Mouse (Mus musculus): ENCODE measurements around the gene Spata13. TPM values are rescaled to one million over a fixed set of nuclear protein-coding genes. Genes with fewer than 3 reads are reported as not detected.

Gene Spata13
- 79.6 and 84.9 TPM in 2 replicates for polyA plus RNA-seq (2016; fragmentation: Nextera tagmentation; extraction: Ambion mirVana)

GRCm38 (mm10) chr14:60633961-60634864, at the start of gene Spata13:
Gene Spata13 (plus strand): TSS chr14:60634001.
- Histone ChIP-seq H3K4me1 (peaks cover 36% of the 10 kb centered on the region), H3K4me2 (replicated peaks) (peak within 1 kb of the TSS; percentile 89), H3K36me3 (peaks cover 12% of the 10 kb centered on the region), H3K9me3 (no peaks in the 10 kb centered on the region), H3K9ac (replicated peaks) (peak within 1 kb of the TSS; percentile 80), H3K27ac (replicated peaks) (peak within 1 kb of the TSS; percentile 84), H3K4me3 (peak within 1 kb of the TSS; percentile 78), H3K27me3 (no peaks in the 10 kb centered on the region)
- ATAC-seq (ENCODE audit: low FRiP score, low read depth): peak; percentile 86
- WGBS: under 1% methylated on average over 47 of the region's 50 CpGs

- Histone ChIP-seq H3K4me2 (replicated peaks) (no peak overlapping the region), H3K9ac (replicated peaks) (no peak overlapping the region), H3K4me1 (peaks cover 25% of the 10 kb centered on the region), H3K27me3 (no peaks in the 10 kb centered on the region), H3K36me3 (no peaks in the 10 kb centered on the region), H3K27ac (replicated peaks) (peak overlapping the region; percentile 63), H3K9me3 (peaks cover 3% of the 10 kb centered on the region; the same call in 1 of the 2 replicates), H3K4me3 (no peak overlapping the region)
- WGBS: 26% methylated on average over 15 of the region's 15 CpGs
- peak; percentile 74 for ATAC-seq (ENCODE audit: low FRiP score, low read depth)
These were observed 46.9 kb upstream of the Spata13 start for GRCm38 (mm10) chr14:60586687-60587453.

- no peaks in the 10 kb centered on the region for H3K9me3 ChIP-seq
- H3K36me3 ChIP-seq: no peaks in the 10 kb centered on the region
- no peak overlapping the region for H3K4me3 ChIP-seq
- ATAC-seq (ENCODE audit: low FRiP score, low read depth): no peak
- H3K27ac ChIP-seq (replicated peaks): no peak overlapping the region
- H3K4me1 ChIP-seq: peaks cover 25% of the 10 kb centered on the region
- no peaks in the 10 kb centered on the region for H3K27me3 ChIP-seq
- 71% methylated on average over 2 of the region's 2 CpGs for WGBS
- H3K4me2 ChIP-seq (replicated peaks): no peak overlapping the region
- no peak overlapping the region for H3K9ac ChIP-seq (replicated peaks)
These were observed 44.8 kb upstream of the Spata13 start for GRCm38 (mm10) chr14:60589001-60589400.

- Histone ChIP-seq H3K36me3 (no peaks in the 10 kb centered on the region), H3K9ac (replicated peaks) (no peak overlapping the region), H3K27me3 (no peaks in the 10 kb centered on the region), H3K9me3 (no peaks in the 10 kb centered on the region), H3K4me2 (replicated peaks) (no peak overlapping the region), H3K4me3 (no peak overlapping the region), H3K4me1 (peaks cover 21% of the 10 kb centered on the region), H3K27ac (replicated peaks) (no peak overlapping the region)
- ATAC-seq (ENCODE audit: low FRiP score, low read depth): no peak
- WGBS: 90% methylated on average over 5 of the region's 5 CpGs
These were observed 41.5 kb upstream of the Spata13 start for GRCm38 (mm10) chr14:60592339-60592738.

GRCm38 (mm10) chr14:60592822-60593221, 41.0 kb upstream of the Spata13 start:
- H3K36me3 ChIP-seq: no peaks in the 10 kb centered on the region
- H3K4me1 ChIP-seq: peaks cover 21% of the 10 kb centered on the region
- no peak for ATAC-seq (ENCODE audit: low FRiP score, low read depth)

GRCm38 (mm10) chr14:60597571-60597970, 36.2 kb upstream of the Spata13 start:
- 21% methylated on average over 4 of the region's 4 CpGs for WGBS
- Histone ChIP-seq H3K9me3 (no peaks in the 10 kb centered on the region), H3K4me2 (replicated peaks) (no peak overlapping the region), H3K4me3 (no peak overlapping the region), H3K27ac (replicated peaks) (no peak overlapping the region), H3K9ac (replicated peaks) (no peak overlapping the region), H3K27me3 (no peaks in the 10 kb centered on the region; the same call in 1 of the 2 replicates), H3K36me3 (no peaks in the 10 kb centered on the region), H3K4me1 (peaks cover 11% of the 10 kb centered on the region; the same call in 1 of the 2 replicates)
- ATAC-seq (ENCODE audit: low FRiP score, low read depth): no peak

More at GRCm38 (mm10) chr14:60592822-60593221, 41.0 kb upstream of the Spata13 start:
- 80% methylated on average over 7 of the region's 7 CpGs for WGBS
- Histone ChIP-seq H3K9me3 (no peaks in the 10 kb centered on the region), H3K27me3 (no peaks in the 10 kb centered on the region; the same call in 1 of the 2 replicates), H3K27ac (replicated peaks) (no peak overlapping the region), H3K4me2 (replicated peaks) (no peak overlapping the region), H3K4me3 (no peak overlapping the region), H3K9ac (replicated peaks) (no peak overlapping the region)

- no peak for ATAC-seq (ENCODE audit: low FRiP score, low read depth)
- Histone ChIP-seq H3K4me2 (replicated peaks) (no peak overlapping the region), H3K27me3 (no peaks in the 10 kb centered on the region; the same call in 1 of the 2 replicates), H3K36me3 (no peaks in the 10 kb centered on the region), H3K9ac (replicated peaks) (no peak overlapping the region), H3K4me3 (no peak overlapping the region), H3K27ac (replicated peaks) (no peak overlapping the region), H3K4me1 (peaks cover 11% of the 10 kb centered on the region; the same call in 1 of the 2 replicates), H3K9me3 (no peaks in the 10 kb centered on the region)
- WGBS: 96% methylated on average over 2 of the region's 2 CpGs
These were observed 34.8 kb upstream of the Spata13 start for GRCm38 (mm10) chr14:60599044-60599443.

GRCm38 (mm10) chr14:60605564-60605963, 28.2 kb upstream of the Spata13 start:
- no peak overlapping the region for H3K27ac ChIP-seq (replicated peaks)
- H3K9ac ChIP-seq (replicated peaks): no peak overlapping the region
- no peak overlapping the region for H3K4me3 ChIP-seq
- H3K27me3 ChIP-seq: no peaks in the 10 kb centered on the region; the same call in 1 of the 2 replicates
- ATAC-seq (ENCODE audit: low FRiP score, low read depth): no peak
- H3K4me1 ChIP-seq: no peaks in the 10 kb centered on the region
- H3K36me3 ChIP-seq: no peaks in the 10 kb centered on the region
- WGBS: 92% methylated on average over 2 of the region's 2 CpGs
- H3K4me2 ChIP-seq (replicated peaks): no peak overlapping the region
- H3K9me3 ChIP-seq: no peaks in the 10 kb centered on the region

- 78% methylated on average over 4 of the region's 4 CpGs for WGBS
- Histone ChIP-seq H3K27me3 (no peaks in the 10 kb centered on the region; the same call in 1 of the 2 replicates), H3K4me1 (no peaks in the 10 kb centered on the region), H3K9ac (replicated peaks) (no peak overlapping the region), H3K36me3 (no peaks in the 10 kb centered on the region), H3K9me3 (no peaks in the 10 kb centered on the region), H3K4me3 (no peak overlapping the region), H3K27ac (replicated peaks) (no peak overlapping the region), H3K4me2 (replicated peaks) (no peak overlapping the region)
- ATAC-seq (ENCODE audit: low FRiP score, low read depth): no peak
These were observed 27.6 kb upstream of the Spata13 start for GRCm38 (mm10) chr14:60606194-60606593.

- Histone ChIP-seq H3K27ac (replicated peaks) (no peak overlapping the region), H3K36me3 (no peaks in the 10 kb centered on the region), H3K9me3 (no peaks in the 10 kb centered on the region), H3K4me3 (no peak overlapping the region), H3K27me3 (no peaks in the 10 kb centered on the region; the same call in 1 of the 2 replicates), H3K9ac (replicated peaks) (no peak overlapping the region), H3K4me2 (replicated peaks) (no peak overlapping the region), H3K4me1 (peaks cover 2% of the 10 kb centered on the region)
- ATAC-seq (ENCODE audit: low FRiP score, low read depth): no peak
- WGBS: 91% methylated on average over 4 of the region's 4 CpGs
These were observed 26.1 kb upstream of the Spata13 start for GRCm38 (mm10) chr14:60607743-60608142.

- WGBS: 74% methylated on average over 1 of the region's 1 CpGs
- Histone ChIP-seq H3K9me3 (no peaks in the 10 kb centered on the region), H3K27me3 (no peaks in the 10 kb centered on the region; the same call in 1 of the 2 replicates), H3K4me2 (replicated peaks) (no peak overlapping the region), H3K4me1 (peaks cover 7% of the 10 kb centered on the region), H3K27ac (replicated peaks) (no peak overlapping the region), H3K9ac (replicated peaks) (no peak overlapping the region), H3K36me3 (no peaks in the 10 kb centered on the region), H3K4me3 (no peak overlapping the region)
- no peak for ATAC-seq (ENCODE audit: low FRiP score, low read depth)
These were observed 24.6 kb upstream of the Spata13 start for GRCm38 (mm10) chr14:60609160-60609559.

Measured in midbrain, embryonic 12.5 days (tissue).